24 mouse cellular contexts compared by ENCODE assay signal in the genomic region with DNA sequence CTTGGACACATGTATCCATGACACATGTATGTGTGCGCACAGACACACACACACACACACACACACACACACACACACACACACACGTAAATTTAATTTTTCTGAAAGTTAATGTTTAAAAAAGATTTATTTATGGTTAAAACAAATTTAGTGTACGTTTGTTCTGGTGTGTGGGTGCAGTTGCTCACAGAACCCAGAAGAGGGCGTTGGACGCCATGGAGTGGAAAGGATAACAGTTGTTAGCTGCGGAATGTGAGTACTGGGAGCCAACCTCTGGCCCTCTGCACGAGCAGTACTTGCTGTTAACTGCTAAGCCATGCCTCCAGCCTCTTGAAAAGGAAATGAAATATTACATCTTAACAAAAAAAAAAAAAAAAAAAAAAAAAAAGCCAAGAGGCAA. TPM values are rescaled to one million over a fixed set of nuclear protein-coding genes. Genes with fewer than 3 reads are reported as not detected.
A peak's percentile ranks its signal among the peaks of the same experiment; 100 is the strongest.
DNase-seq lines count a peak whose midpoint lies in the region; ATAC-seq and TF ChIP-seq lines count a peak whose summit lies in the region.
"Had no signal": no experiment of that assay in that cellular context is flagged by ENCODE, and none has a peak within 500 bp of the region (broad histone marks: within the 10 kb centered on the region; RNA-seq: fewer than 3 reads in every experiment).

A gene (plus strand): TSS at position 263 of the 400 bp plus-strand sequence.

- no peaks in the 10 kb centered on the region for H3K9me3 ChIP-seq in liver, embryonic 14.5 days (ENCODE audit: control insufficient read depth, low read length)
- H3K9me3 ChIP-seq in liver, embryonic 11.5 days (ENCODE audit: control insufficient read depth, low read length) = no peaks in the 10 kb centered on the region
- H3K9me3 ChIP-seq: embryonic facial prominence, embryonic 10.5 days; heart, embryonic 13.5 days; limb, embryonic 10.5 days; neural tube, embryonic 13.5 days had no signal

- H3K36me3 ChIP-seq in liver, embryonic 14.5 days (replicated peaks; ENCODE audit: control insufficient read depth, insufficient read depth, low read depth) = no peaks in the 10 kb centered on the region
- H3K36me3 ChIP-seq in liver, embryonic 11.5 days (ENCODE audit: control insufficient read depth, insufficient read depth, low read length) = no peaks in the 10 kb centered on the region
- H3K36me3 ChIP-seq: embryonic facial prominence, embryonic 10.5 days; heart, embryonic 13.5 days; limb, embryonic 10.5 days; neural tube, embryonic 13.5 days had no signal

- H3K9ac ChIP-seq in liver, embryonic 14.5 days (replicated peaks) = no peak within 1 kb of the TSS
- no peak within 1 kb of the TSS for H3K9ac ChIP-seq in liver, embryonic 11.5 days (ENCODE audit: low read depth, low read length)
- H3K9ac ChIP-seq: heart, embryonic 13.5 days; neural tube, embryonic 13.5 days had no signal

- no peak within 1 kb of the TSS for H3K4me3 ChIP-seq in gastrocnemius, adult 2 months
- H3K4me3 ChIP-seq in liver, embryonic 14.5 days (ENCODE audit: insufficient read depth in 1 of 2, low read depth in 2 of 2, low read length in 2 of 2) = no peak within 1 kb of the TSS
- no peak within 1 kb of the TSS for H3K4me3 ChIP-seq in liver, embryonic 11.5 days (ENCODE audit: low read depth, low read length)
- no peak within 1 kb of the TSS for H3K4me3 ChIP-seq in cerebellum, adult 2 months (replicated peaks; ENCODE audit: insufficient read depth, low read depth, low read length)
- H3K4me3 ChIP-seq: embryonic facial prominence, embryonic 10.5 days; erythroblast, embryonic 14.5 days; heart, embryonic 13.5 days; limb, embryonic 10.5 days; neural tube, embryonic 13.5 days had no signal

- ATAC-seq in liver, embryonic 14.5 days (ENCODE audit: insufficient read depth) = no peak
- no peak for ATAC-seq in liver, embryonic 11.5 days (replicated peaks; ENCODE audit: low FRiP score)
- ATAC-seq: activated CD4-positive, CD25-positive, alpha-beta regulatory T cell, adult 4 months had no signal

- H3K4me2 ChIP-seq in liver, embryonic 14.5 days (ENCODE audit: low read depth) = no peak within 1 kb of the TSS
- H3K4me2 ChIP-seq in liver, embryonic 11.5 days = no peak within 1 kb of the TSS
- H3K4me2 ChIP-seq: heart, embryonic 13.5 days; neural tube, embryonic 13.5 days had no signal

- no peak within 1 kb of the TSS for H3K27ac ChIP-seq in gastrocnemius, adult 2 months
- H3K27ac ChIP-seq in liver, embryonic 14.5 days = no peak within 1 kb of the TSS
- H3K27ac ChIP-seq in liver, embryonic 11.5 days (ENCODE audit: low read depth, low read length) = no peak within 1 kb of the TSS
- no peak within 1 kb of the TSS for H3K27ac ChIP-seq in cerebellum, adult 2 months (ENCODE audit: insufficient read depth, low read length)
- H3K27ac ChIP-seq: embryonic facial prominence, embryonic 10.5 days; heart, embryonic 13.5 days; limb, embryonic 10.5 days; neural tube, embryonic 13.5 days had no signal

- TF ChIP-seq POLR2A in cerebellum, adult 2 months (IDR thresholded peaks at IDR 0.05; ENCODE audit: borderline replicate concordance, insufficient read depth, low read length) = no peak

- WGBS in liver, embryonic 14.5 days (ENCODE audit: insufficient replicate concordance) = 46% methylated on average over 7 of the region's 7 CpGs
- 60% methylated on average over 7 of the region's 7 CpGs for WGBS in liver, embryonic 11.5 days
- 73% methylated on average over 7 of the region's 7 CpGs for WGBS in cerebellum, adult 2 months

- no peak for TF ChIP-seq EP300 in liver, embryonic 14.5 days (IDR thresholded peaks at IDR 0.05; ENCODE audit: low read depth)

- intact Hi-C loops in gastrocnemius, adult 2 months (cut with DNase I) = no loop called here

- no peak for DNase-seq in gastrocnemius, adult 2 months
- DNase-seq in gastrocnemius, adult 8-10 months (ENCODE audit: low spot score in 2 of 2) = no peak
- DNase-seq in liver, embryonic 14.5 days (ENCODE audit: low read depth in 3 of 3, low spot score in 3 of 3) = no peak
- no peak for DNase-seq in liver, embryonic 11.5 days (ENCODE audit: low spot score)
- DNase-seq in A20 (ENCODE audit: low read depth, low spot score) = peak; percentile 27
- peak; percentile 58 for DNase-seq in ZHBTc4 (ENCODE audit: low read depth, low spot score)
- no peak for DNase-seq in cerebellum, adult 2 months
- DNase-seq in layer of hippocampus, postnatal 10 days (ENCODE audit: low spot score in 2 of 2) = no peak
- DNase-seq: cerebellum, adult 11 months; cerebellum, postnatal 36 days; gastrocnemius, postnatal 36 days; heart, postnatal 4 days; kidney, postnatal 14 days; layer of hippocampus, postnatal 36 days; lung, adult 18-20 months; thymus, adult 2 months had no signal

- peak; percentile 28; the same call in 1 of the 2 replicates for TF ChIP-seq CTCF in gastrocnemius, adult 2 months (IDR thresholded peaks at IDR 0.05)
- peak; percentile 66 for TF ChIP-seq CTCF in liver, embryonic 14.5 days (IDR thresholded peaks at IDR 0.05; ENCODE audit: low read depth)
- no peak for TF ChIP-seq CTCF in cerebellum, adult 2 months (IDR thresholded peaks at IDR 0.05; ENCODE audit: borderline replicate concordance, insufficient read depth, low read depth, low read length)

- H3K4me1 ChIP-seq in liver, embryonic 14.5 days (replicated peaks; ENCODE audit: control insufficient read depth in 2 of 2, insufficient read depth in 2 of 2, low read length in 1 of 2) = peaks cover 22 to 31% of the 10 kb centered on the region in 2 experiments
- peaks cover 10% of the 10 kb centered on the region for H3K4me1 ChIP-seq in liver, embryonic 11.5 days (replicated peaks; ENCODE audit: control insufficient read depth, insufficient read depth, low read length)
- 0 out of 2 replicates have a peak, but pooled peaks cover 2% of the 10 kb centered on the region for H3K4me1 ChIP-seq in cerebellum, adult 2 months (ENCODE audit: control insufficient read depth, insufficient read depth, low read length)

- peaks cover 16% of the 10 kb centered on the region for H3K27me3 ChIP-seq in liver, embryonic 14.5 days (ENCODE audit: control insufficient read depth, insufficient read depth, low read length)
- peaks cover 35% of the 10 kb centered on the region for H3K27me3 ChIP-seq in liver, embryonic 11.5 days (replicated peaks; ENCODE audit: control insufficient read depth, insufficient read depth, low read length)
- H3K27me3 ChIP-seq in cerebellum, adult 2 months (ENCODE audit: control insufficient read depth, insufficient read depth, low read length) = no peaks in the 10 kb centered on the region

RNA-seq across cellular contexts. Expression of the gene that starts here (rescaled TPM):
- under 1 TPM; 0.10 to 0.56 TPM for total RNA-seq in gastrocnemius, adult 2 months (2021)
- under 1 TPM in 3 of 4 experiments, not detected in 1; 0.34 to 0.56 (median 0.38) TPM for total RNA-seq in gastrocnemius, adult 8-10 months (2022)
- polyA plus RNA-seq in liver, embryonic 14.5 days (2012; rRNA removed) = 0.11 and 0.14 TPM in 2 replicates
- polyA plus RNA-seq in liver, embryonic 14.5 days (2014; fragmentation: Nextera tagmentation; extraction: Ambion mirVana) = 0.15 and 0.23 TPM in 2 replicates
- 0.25 and 0.55 TPM in 2 replicates for polyA plus RNA-seq in liver, embryonic 11.5 days (2014; fragmentation: Nextera tagmentation; extraction: Ambion mirVana)
- polyA plus RNA-seq in cerebellum, adult 2 months (2012; rRNA removed) = 2.2 and 3.2 TPM in 2 replicates
- 1 to 10 TPM; 1.3 to 1.4 TPM for total RNA-seq in layer of hippocampus, postnatal 10 days (2021)
- total RNA-seq: megakaryocyte-erythroid progenitor cell, adult 5-6 weeks; monocyte, adult 5-6 weeks had no signal
- polyA plus RNA-seq: activated CD4-positive, CD25-positive, alpha-beta regulatory T cell, adult 4 months had no signal

Comparison
In these comparisons a context has a peak if more than half of its experiments do, and no peak if none do; other contexts are left out.
1. DNase-seq: peak in A20 (single experiment) and ZHBTc4 (single experiment); none in gastrocnemius, adult 2 months (single experiment), gastrocnemius, adult 8-10 months (0 of 2), liver, embryonic 14.5 days (0 of 3), liver, embryonic 11.5 days (single experiment), cerebellum, adult 2 months (0 of 2) and layer of hippocampus, postnatal 10 days (0 of 2).